Mouse (Mus musculus) hindbrain, embryonic 14.5 days (tissue): ENCODE results near the gene Sdhd. TPM values are rescaled to one million over a fixed set of nuclear protein-coding genes. Genes with fewer than 3 reads are reported as not detected.

Experiments
- ATAC-seq: fragments of 200-750 bp; cut with Nextera tagmentation; 2 replicates; pipeline ENCODE4 v1.8.0; 2017; ENCODE audit warnings: moderate number of reproducible peaks, mild to moderate bottlenecking, moderate TSS enrichment, moderate library complexity; ENCODE audit not compliant: low FRiP score
- DNase-seq: peaks from one replicate; pipeline ENCODE4 v3.0.0-alpha.2; 2015; ENCODE audit warnings: low spot score
- H3K27ac ChIP-seq: fragments of 300-500 bp; sonication (generic); 2 replicates; pipeline ENCODE4 v1.5.1; 2014; ENCODE audit warnings: mild to moderate bottlenecking, moderate library complexity
- H3K27me3 ChIP-seq: fragments of 300-500 bp; sonication (generic); 2 replicates; pipeline ENCODE4 v1.6.1; 2014; ENCODE audit warnings: mild to moderate bottlenecking, low read length, mixed read lengths; ENCODE audit not compliant: control insufficient read depth, insufficient read depth
- H3K36me3 ChIP-seq: fragments of 300-500 bp; sonication (generic); replicated peaks from 2 replicates; pipeline ENCODE4 v1.6.1; 2014; ENCODE audit not compliant: control insufficient read depth, insufficient read depth
- H3K4me1 ChIP-seq: fragments of 300-500 bp; sonication (generic); replicated peaks from 2 replicates; pipeline ENCODE4 v1.6.1; 2014; ENCODE audit warnings: antibody characterized with exemption, low read length, mixed read lengths; ENCODE audit not compliant: control insufficient read depth, insufficient read depth
- H3K4me2 ChIP-seq: fragments of 300-500 bp; sonication (generic); replicated peaks from 2 replicates; pipeline ENCODE4 v1.6.1; 2014; ENCODE audit warnings: mild to moderate bottlenecking, moderate library complexity
- H3K4me3 ChIP-seq: fragments of 300-500 bp; sonication (generic); replicated peaks from 2 replicates; pipeline ENCODE4 v1.5.1; 2014; ENCODE audit warnings: mild to moderate bottlenecking, low read length
- H3K9ac ChIP-seq: fragments of 300-500 bp; sonication (generic); 2 replicates; pipeline ENCODE4 v1.6.1; 2014
- H3K9me3 ChIP-seq: fragments of 300-500 bp; sonication (generic); 2 replicates; pipeline ENCODE4 v1.6.1; 2016; ENCODE audit warnings: low read length; ENCODE audit not compliant: control insufficient read depth
- WGBS: fragments of 180-500 bp; shearing (Covaris S2); extraction: QIAGEN DNeasy Blood & Tissue Kit; methylation state at CpG from one replicate; pipeline ENCODE4 v1.1.7; 2014; 5-methylcytosine and 5-hydroxymethylcytosine counted together
- polyA plus RNA-seq: library from polyadenylated mRNA; unstranded; fragments of >200 nt; fragmentation: Nextera tagmentation; extraction: Ambion mirVana; gene quantifications from 2 replicates; pipeline ENCODE4 v1.2.1, GENCODE M21; 2014

The Sdhd gene
- polyA plus RNA-seq, 1 experiment from 2014 or later = 279 TPM

- no peaks in the 10 kb centered on the region for H3K4me1 ChIP-seq
- no peak overlapping the region for H3K27ac ChIP-seq
- DNase-seq = no peak
- H3K4me2 ChIP-seq = no peak overlapping the region
- ATAC-seq = no peak
- H3K9me3 ChIP-seq = no peaks in the 10 kb centered on the region
- no peak overlapping the region for H3K4me3 ChIP-seq
- H3K9ac ChIP-seq = no peak overlapping the region
- no peaks in the 10 kb centered on the region for H3K27me3 ChIP-seq
- WGBS = 64% methylated on average over 5 of the region's 5 CpGs
- no peaks in the 10 kb centered on the region for H3K36me3 ChIP-seq
These were observed 55.6 kb downstream of the Sdhd start for GRCm38 (mm10) chr9:50547859-50548478.

Other genes with a start within 250 kb of the Sdhd start
- gene Plet1, start 109.3 kb downstream of the Sdhd start, polyA plus RNA-seq = 0.24 and 0.43 TPM in 2 replicates
- 96.7 and 120 TPM in 2 replicates for gene Pts, start 75.1 kb downstream of the Sdhd start, polyA plus RNA-seq
- 18.6 and 19.2 TPM in 2 replicates for gene Il18, start 49.0 kb downstream of the Sdhd start, polyA plus RNA-seq
- 0.25 and 0.35 TPM in 2 replicates for gene Bco2, start 48.6 kb downstream of the Sdhd start, polyA plus RNA-seq
- gene Tex12, start 42.5 kb downstream of the Sdhd start, polyA plus RNA-seq = 0.48 TPM in 1 of 2 replicates, not detected in the other
- gene Timm8b, start 98 bp upstream of the Sdhd start, polyA plus RNA-seq = 399 and 451 TPM in 2 replicates
- 5.6 and 7.3 TPM in 2 replicates for gene Pih1d2, start 13.5 kb upstream of the Sdhd start, polyA plus RNA-seq
- gene Nkapd1, start 13.7 kb upstream of the Sdhd start, polyA plus RNA-seq = 18.4 and 23.0 TPM in 2 replicates
- 65.1 and 72.0 TPM in 2 replicates for gene Dlat, start 56.0 kb upstream of the Sdhd start, polyA plus RNA-seq
- gene Dixdc1, start 135.7 kb upstream of the Sdhd start, polyA plus RNA-seq = 35.3 and 37.2 TPM in 2 replicates
- gene 2310030G06Rik, start 142.7 kb upstream of the Sdhd start, polyA plus RNA-seq = 1.7 and 2.1 TPM in 2 replicates
- 11.9 and 14.9 TPM in 2 replicates for gene Cryab, start 147.5 kb upstream of the Sdhd start, polyA plus RNA-seq
- 0.83 and 1.8 TPM in 2 replicates for gene Hspb2, start 148.5 kb upstream of the Sdhd start, polyA plus RNA-seq
- gene Fdxacb1, start 164.4 kb upstream of the Sdhd start, polyA plus RNA-seq = 10.1 and 10.7 TPM in 2 replicates
- 63.4 and 67.9 TPM in 2 replicates for gene Alg9, start 171.2 kb upstream of the Sdhd start, polyA plus RNA-seq
- gene 1110032A03Rik, start 171.7 kb upstream of the Sdhd start, polyA plus RNA-seq = 55.0 and 62.7 TPM in 2 replicates
- 49.0 and 55.3 TPM in 2 replicates for gene Ppp2r1b, start 241.5 kb upstream of the Sdhd start, polyA plus RNA-seq